Mouse (Mus musculus): ENCODE results near the gene Alx3. TPM values are rescaled to one million over a fixed set of nuclear protein-coding genes. Genes with fewer than 3 reads are reported as not detected.

Gene Alx3
- polyA plus RNA-seq, 1 experiment from 2014 or later: not detected

DNA sequence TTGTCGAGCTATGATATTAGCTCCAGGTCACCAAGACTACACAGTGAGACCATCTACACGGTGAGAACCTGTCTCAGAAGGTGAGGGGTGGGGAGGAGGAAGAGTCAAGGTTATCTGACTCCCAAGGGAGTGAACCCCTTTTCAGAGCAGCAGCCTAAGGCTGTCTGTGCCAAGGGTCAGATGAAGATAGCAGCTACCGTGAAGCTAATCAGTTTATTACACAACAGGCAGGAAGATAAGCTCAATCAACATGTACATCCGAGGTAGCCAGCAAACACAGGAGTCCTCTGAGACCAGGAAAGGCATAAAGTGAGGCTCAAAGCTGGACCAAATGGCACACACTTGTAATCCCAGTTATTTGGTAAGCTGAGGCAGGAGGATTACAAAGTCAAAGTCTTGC, 14.0 kb downstream of the Alx3 start:
- WGBS: 52% methylated on average over 4 of the region's 4 CpGs
- Histone ChIP-seq H3K27ac (ENCODE audit: low read length) (no peak overlapping the region), H3K27me3 (ENCODE audit: control insufficient read depth, insufficient read depth, low read length) (no peaks in the 10 kb centered on the region), H3K4me2 (replicated peaks; ENCODE audit: low read depth, low read length) (no peak overlapping the region), H3K9ac (replicated peaks; ENCODE audit: low read depth, low read length) (no peak overlapping the region), H3K4me1 (ENCODE audit: control insufficient read depth, insufficient read depth, low read length) (no peaks in the 10 kb centered on the region), H3K9me3 (ENCODE audit: control insufficient read depth, low read depth, low read length) (no peaks in the 10 kb centered on the region), H3K4me3 (ENCODE audit: low read depth, low read length) (no peak overlapping the region), H3K36me3 (ENCODE audit: control insufficient read depth, insufficient read depth, low read length) (peaks cover 21% of the 10 kb centered on the region)
- ATAC-seq (ENCODE audit: insufficient number of reproducible peaks, insufficient read depth, low FRiP score, low read depth): no peak

GRCm38 (mm10) chr3:107609376-107609775, 14.5 kb downstream of the Alx3 start:
- ATAC-seq (ENCODE audit: insufficient number of reproducible peaks, insufficient read depth, low FRiP score, low read depth): no peak
- Histone ChIP-seq H3K27ac (ENCODE audit: low read length) (no peak overlapping the region), H3K9ac (replicated peaks; ENCODE audit: low read depth, low read length) (no peak overlapping the region), H3K4me1 (ENCODE audit: control insufficient read depth, insufficient read depth, low read length) (no peaks in the 10 kb centered on the region), H3K4me3 (ENCODE audit: low read depth, low read length) (no peak overlapping the region), H3K36me3 (ENCODE audit: control insufficient read depth, insufficient read depth, low read length) (peaks cover 27% of the 10 kb centered on the region), H3K4me2 (replicated peaks; ENCODE audit: low read depth, low read length) (no peak overlapping the region), H3K9me3 (ENCODE audit: control insufficient read depth, low read depth, low read length) (no peaks in the 10 kb centered on the region), H3K27me3 (ENCODE audit: control insufficient read depth, insufficient read depth, low read length) (no peaks in the 10 kb centered on the region)
- WGBS: 59% methylated on average over 3 of the region's 3 CpGs

DNA sequence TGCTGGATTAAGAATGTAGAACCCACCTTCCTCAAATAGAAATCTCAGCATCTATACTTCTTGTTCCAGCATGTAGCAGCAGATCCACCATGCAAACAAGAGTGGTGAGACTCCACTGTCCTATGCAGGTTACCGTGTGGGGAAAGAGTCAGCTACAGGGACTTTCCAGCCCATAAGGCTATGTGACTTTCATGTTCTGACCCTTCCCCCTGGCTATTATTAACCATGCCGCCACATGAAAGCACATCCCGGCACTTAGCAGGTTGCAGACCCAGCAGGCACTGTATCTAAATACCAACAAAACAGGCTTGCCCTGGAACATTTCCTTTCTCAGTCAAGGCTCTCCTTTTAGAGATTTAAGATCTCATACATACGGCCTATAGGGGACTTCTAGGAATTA, 16.6 kb downstream of the Alx3 start:
- H3K9me3 ChIP-seq (ENCODE audit: control insufficient read depth, low read depth, low read length): no peaks in the 10 kb centered on the region
- H3K4me3 ChIP-seq (ENCODE audit: low read depth, low read length): no peak overlapping the region
- no peak overlapping the region for H3K27ac ChIP-seq (ENCODE audit: low read length)
- H3K36me3 ChIP-seq (ENCODE audit: control insufficient read depth, insufficient read depth, low read length): peaks cover 46% of the 10 kb centered on the region
- no peaks in the 10 kb centered on the region for H3K4me1 ChIP-seq (ENCODE audit: control insufficient read depth, insufficient read depth, low read length)
- WGBS: 72% methylated on average over 4 of the region's 4 CpGs
- no peak overlapping the region for H3K4me2 ChIP-seq (replicated peaks; ENCODE audit: low read depth, low read length)
- H3K27me3 ChIP-seq (ENCODE audit: control insufficient read depth, insufficient read depth, low read length): no peaks in the 10 kb centered on the region
- ATAC-seq (ENCODE audit: insufficient number of reproducible peaks, insufficient read depth, low FRiP score, low read depth): no peak
- H3K9ac ChIP-seq (replicated peaks; ENCODE audit: low read depth, low read length): no peak overlapping the region

- H3K9ac ChIP-seq (replicated peaks; ENCODE audit: low read depth, low read length): no peak overlapping the region
- H3K27ac ChIP-seq (ENCODE audit: low read length): no peak overlapping the region
- H3K4me3 ChIP-seq (ENCODE audit: low read depth, low read length): no peak overlapping the region
- no peaks in the 10 kb centered on the region for H3K9me3 ChIP-seq (ENCODE audit: control insufficient read depth, low read depth, low read length)
- peaks cover 62% of the 10 kb centered on the region for H3K36me3 ChIP-seq (ENCODE audit: control insufficient read depth, insufficient read depth, low read length)
- no peak overlapping the region for H3K4me2 ChIP-seq (replicated peaks; ENCODE audit: low read depth, low read length)
- ATAC-seq (ENCODE audit: insufficient number of reproducible peaks, insufficient read depth, low FRiP score, low read depth): no peak
- WGBS: 92% methylated on average over 11 of the region's 11 CpGs
- H3K27me3 ChIP-seq (ENCODE audit: control insufficient read depth, insufficient read depth, low read length): no peaks in the 10 kb centered on the region
- no peaks in the 10 kb centered on the region for H3K4me1 ChIP-seq (ENCODE audit: control insufficient read depth, insufficient read depth, low read length)
Observed at GRCm38 (mm10) chr3:107612902-107613525, 18.2 kb downstream of the Alx3 start.

DNA sequence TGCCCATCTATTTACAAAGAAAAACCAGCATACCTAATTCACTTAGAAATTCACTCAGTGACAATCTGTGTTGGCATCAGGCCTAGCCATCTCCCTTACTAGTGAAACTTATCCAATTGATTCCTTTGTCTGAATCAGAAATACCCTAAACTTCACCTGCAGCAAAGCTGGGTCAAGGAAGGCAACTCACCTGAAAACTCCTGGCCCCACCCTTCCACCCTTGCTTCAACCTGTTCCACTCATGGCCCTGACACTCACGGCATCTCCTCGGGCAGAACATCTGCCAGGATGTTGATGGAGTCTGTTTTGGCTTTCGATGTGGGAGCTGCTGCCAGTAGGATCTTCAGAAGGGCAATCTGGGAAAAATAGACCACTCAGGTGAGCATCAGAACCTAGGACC, 23.0 kb downstream of the Alx3 start:
- Histone ChIP-seq H3K27ac (ENCODE audit: low read length) (no peak overlapping the region), H3K36me3 (ENCODE audit: control insufficient read depth, insufficient read depth, low read length) (peaks cover 91% of the 10 kb centered on the region), H3K27me3 (ENCODE audit: control insufficient read depth, insufficient read depth, low read length) (no peaks in the 10 kb centered on the region), H3K4me3 (ENCODE audit: low read depth, low read length) (no peak overlapping the region), H3K9ac (replicated peaks; ENCODE audit: low read depth, low read length) (no peak overlapping the region), H3K4me1 (ENCODE audit: control insufficient read depth, insufficient read depth, low read length) (no peaks in the 10 kb centered on the region), H3K9me3 (ENCODE audit: control insufficient read depth, low read depth, low read length) (no peaks in the 10 kb centered on the region), H3K4me2 (replicated peaks; ENCODE audit: low read depth, low read length) (no peak overlapping the region)
- WGBS: 87% methylated on average over 3 of the region's 3 CpGs
- no peak for ATAC-seq (ENCODE audit: insufficient number of reproducible peaks, insufficient read depth, low FRiP score, low read depth)

GRCm38 (mm10) chr3:107619911-107620310, 25.1 kb downstream of the Alx3 start:
- H3K9ac ChIP-seq (replicated peaks; ENCODE audit: low read depth, low read length): no peak overlapping the region
- H3K4me1 ChIP-seq (ENCODE audit: control insufficient read depth, insufficient read depth, low read length): no peaks in the 10 kb centered on the region
- H3K27ac ChIP-seq (ENCODE audit: low read length): no peak overlapping the region
- no peak overlapping the region for H3K4me3 ChIP-seq (ENCODE audit: low read depth, low read length)
- H3K27me3 ChIP-seq (ENCODE audit: control insufficient read depth, insufficient read depth, low read length): no peaks in the 10 kb centered on the region
- H3K4me2 ChIP-seq (replicated peaks; ENCODE audit: low read depth, low read length): no peak overlapping the region
- H3K9me3 ChIP-seq (ENCODE audit: control insufficient read depth, low read depth, low read length): no peaks in the 10 kb centered on the region
- no peak for ATAC-seq (ENCODE audit: insufficient number of reproducible peaks, insufficient read depth, low FRiP score, low read depth)
- H3K36me3 ChIP-seq (ENCODE audit: control insufficient read depth, insufficient read depth, low read length): peaks cover 84% of the 10 kb centered on the region
- WGBS: 93% methylated on average over 6 of the region's 6 CpGs

DNA sequence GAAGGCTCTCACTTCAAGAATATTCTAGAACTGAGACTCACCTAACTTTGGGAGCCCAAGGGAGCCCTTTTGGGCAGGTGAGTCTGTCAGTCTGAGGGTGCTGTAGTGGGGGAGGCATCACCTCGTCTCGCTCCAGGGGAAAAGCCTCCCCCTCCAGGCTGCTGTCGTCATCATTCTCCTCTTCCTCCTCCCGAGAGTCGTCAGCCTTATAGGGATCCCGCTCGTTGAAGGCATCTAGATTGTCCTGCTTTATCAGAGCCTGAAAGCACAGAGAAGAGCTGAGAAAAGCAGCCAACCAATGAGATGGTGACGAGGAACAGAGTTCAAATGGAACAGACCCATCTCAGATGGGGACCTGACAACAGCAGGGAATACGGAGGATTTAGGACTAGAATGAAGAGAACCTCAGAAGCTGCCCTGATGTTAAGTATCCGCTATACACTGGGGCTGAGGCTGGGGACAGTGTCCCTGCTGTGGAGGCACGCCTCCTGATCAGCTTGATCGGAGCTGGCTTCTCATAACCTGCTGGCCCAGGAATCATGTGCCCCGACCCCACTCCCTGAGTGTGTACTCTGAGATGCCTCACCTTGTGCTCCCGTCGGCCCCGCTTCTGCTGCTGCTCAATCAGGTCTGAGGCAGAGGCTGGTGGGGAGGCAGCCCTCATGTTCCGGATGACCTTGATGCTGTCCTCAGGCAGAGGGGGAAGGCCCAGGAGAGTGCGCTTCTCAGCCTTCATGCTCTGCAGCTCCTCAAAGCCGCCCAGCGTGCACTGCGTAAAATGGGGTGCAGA, 26.6 kb downstream of the Alx3 start:
- Histone ChIP-seq H3K27ac (ENCODE audit: low read length) (no peak overlapping the region), H3K4me2 (replicated peaks; ENCODE audit: low read depth, low read length) (no peak overlapping the region), H3K9ac (replicated peaks; ENCODE audit: low read depth, low read length) (no peak overlapping the region), H3K4me1 (ENCODE audit: control insufficient read depth, insufficient read depth, low read length) (no peaks in the 10 kb centered on the region), H3K36me3 (ENCODE audit: control insufficient read depth, insufficient read depth, low read length) (peaks cover 84% of the 10 kb centered on the region), H3K9me3 (ENCODE audit: control insufficient read depth, low read depth, low read length) (no peaks in the 10 kb centered on the region), H3K27me3 (ENCODE audit: control insufficient read depth, insufficient read depth, low read length) (no peaks in the 10 kb centered on the region), H3K4me3 (ENCODE audit: low read depth, low read length) (no peak overlapping the region)
- WGBS: 91% methylated on average over 21 of the region's 21 CpGs
- no peak for ATAC-seq (ENCODE audit: insufficient number of reproducible peaks, insufficient read depth, low FRiP score, low read depth)

GRCm38 (mm10) chr3:107622537-107622936, 27.7 kb downstream of the Alx3 start:
- no peaks in the 10 kb centered on the region for H3K4me1 ChIP-seq (ENCODE audit: control insufficient read depth, insufficient read depth, low read length)
- no peak overlapping the region for H3K4me3 ChIP-seq (ENCODE audit: low read depth, low read length)
- H3K27ac ChIP-seq (ENCODE audit: low read length): no peak overlapping the region
- no peak for ATAC-seq (ENCODE audit: insufficient number of reproducible peaks, insufficient read depth, low FRiP score, low read depth)
- H3K9me3 ChIP-seq (ENCODE audit: control insufficient read depth, low read depth, low read length): no peaks in the 10 kb centered on the region
- H3K4me2 ChIP-seq (replicated peaks; ENCODE audit: low read depth, low read length): no peak overlapping the region
- no peaks in the 10 kb centered on the region for H3K27me3 ChIP-seq (ENCODE audit: control insufficient read depth, insufficient read depth, low read length)
- peaks cover 84% of the 10 kb centered on the region for H3K36me3 ChIP-seq (ENCODE audit: control insufficient read depth, insufficient read depth, low read length)
- H3K9ac ChIP-seq (replicated peaks; ENCODE audit: low read depth, low read length): no peak overlapping the region
- WGBS: 94% methylated on average over 7 of the region's 7 CpGs
